ENCODE assay signal across 23 mouse cellular contexts in the genomic region with DNA sequence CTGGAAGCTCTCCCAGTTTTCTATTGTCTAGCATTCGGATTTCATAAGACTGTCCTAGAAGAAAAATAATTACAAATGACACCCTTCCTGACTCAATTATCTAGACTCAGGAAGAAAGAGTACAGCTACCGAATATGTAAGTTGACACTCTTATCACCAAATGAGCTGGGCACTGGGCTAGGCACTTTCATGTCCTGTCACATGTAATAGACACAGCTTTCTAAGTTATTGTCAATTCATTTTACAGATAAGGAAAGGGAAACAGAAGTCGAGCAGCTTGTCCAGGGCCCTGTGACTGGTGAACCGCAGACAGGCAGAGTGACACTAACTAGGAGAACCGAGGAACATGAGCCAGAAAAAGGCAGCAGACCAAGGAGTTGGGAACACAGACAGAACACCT.
"Had no signal": no experiment of that assay in that cellular context is flagged by ENCODE, and none has a peak within 500 bp of the region (broad histone marks: within the 10 kb centered on the region; RNA-seq: fewer than 3 reads in every experiment).

No protein-coding gene starts in this region.

- H3K27me3 ChIP-seq: limb, embryonic 13.5 days; liver, embryonic 12.5 days; liver, embryonic 15.5 days; lung, embryonic 15.5 days; midbrain, embryonic 12.5 days; midbrain, embryonic 15.5 days; neural tube, embryonic 12.5 days; neural tube, embryonic 15.5 days had no signal

- H3K9me3 ChIP-seq: limb, embryonic 10.5 days; limb, embryonic 13.5 days; liver, embryonic 12.5 days; liver, embryonic 15.5 days; lung, embryonic 15.5 days; midbrain, embryonic 12.5 days; midbrain, embryonic 15.5 days; neural tube, embryonic 12.5 days; neural tube, embryonic 15.5 days had no signal

- H3K27ac ChIP-seq: layer of hippocampus, adult 2 months; limb, embryonic 10.5 days; limb, embryonic 13.5 days; liver, embryonic 12.5 days; liver, embryonic 15.5 days; lung, embryonic 15.5 days; midbrain, embryonic 12.5 days; midbrain, embryonic 15.5 days; neural tube, embryonic 12.5 days; neural tube, embryonic 15.5 days; stomach, postnatal 0 days had no signal

- DNase-seq: kidney, adult 9 months; kidney, postnatal 25 days; layer of hippocampus, adult 9-11 months; liver; lung, adult 18-20 months; lung, postnatal 10 days; lung, postnatal 36 days; right cerebral cortex, adult 18-20 months; right cerebral cortex, postnatal 14 days; right cerebral cortex, postnatal 4 days; thymus, adult 18-20 months; thymus, postnatal 36 days had no signal

- H3K4me2 ChIP-seq: limb, embryonic 13.5 days; liver, embryonic 12.5 days; liver, embryonic 15.5 days; lung, embryonic 15.5 days; midbrain, embryonic 12.5 days; midbrain, embryonic 15.5 days; neural tube, embryonic 12.5 days; neural tube, embryonic 15.5 days had no signal

- H3K4me1 ChIP-seq: limb, embryonic 10.5 days; limb, embryonic 13.5 days; liver, embryonic 12.5 days; liver, embryonic 15.5 days; lung, embryonic 15.5 days; midbrain, embryonic 12.5 days; midbrain, embryonic 15.5 days; neural tube, embryonic 12.5 days; neural tube, embryonic 15.5 days had no signal

- H3K4me3 ChIP-seq: layer of hippocampus, adult 2 months; limb, embryonic 10.5 days; limb, embryonic 13.5 days; liver, embryonic 12.5 days; liver, embryonic 15.5 days; lung, embryonic 15.5 days; midbrain, embryonic 12.5 days; midbrain, embryonic 15.5 days; neural tube, embryonic 12.5 days; neural tube, embryonic 15.5 days had no signal

- ATAC-seq: liver, embryonic 12.5 days; midbrain, embryonic 15.5 days had no signal

- H3K36me3 ChIP-seq: liver, embryonic 15.5 days had no signal

- H3K9ac ChIP-seq: limb, embryonic 13.5 days; liver, embryonic 12.5 days; liver, embryonic 15.5 days; lung, embryonic 15.5 days; midbrain, embryonic 12.5 days; midbrain, embryonic 15.5 days; neural tube, embryonic 12.5 days; neural tube, embryonic 15.5 days had no signal
